Mouse (Mus musculus) brown adipose tissue, adult 24 weeks (tissue): ENCODE data around the gene Comt. TPM values are rescaled to one million over a fixed set of nuclear protein-coding genes. Genes with fewer than 3 reads are reported as not detected.
A peak's percentile ranks its signal among the peaks of the same experiment; 100 is the strongest.

Experiments used
- H3K27ac ChIP-seq: fragments of 200-500 bp; replicated peaks from 2 replicates; pipeline ENCODE4 v1.5.1; 2012; ENCODE audit warnings: low read depth, mild to moderate bottlenecking, low read length
- H3K4me1 ChIP-seq: fragments of 200-500 bp; 2 replicates; pipeline ENCODE4 v1.6.1; 2012; ENCODE audit warnings: low read length, mixed read lengths; ENCODE audit not compliant: control insufficient read depth, insufficient read depth, insufficient read length
- H3K4me3 ChIP-seq: fragments of 200-500 bp; 2 replicates; pipeline ENCODE4 v1.5.1; 2012; ENCODE audit warnings: low read depth, mild to moderate bottlenecking, low read length, moderate library complexity; ENCODE audit not compliant: insufficient read depth
- polyA plus RNA-seq: library from polyadenylated mRNA; stranded (reverse); fragments of >200 nt; gene quantifications from 2 replicates; pipeline ENCODE4 v1.2.4, GENCODE M21; 2012; ENCODE audit not compliant: missing spikeins, insufficient read depth, insufficient read length

The Comt gene
- polyA plus RNA-seq, 1 experiment, result 452 TPM

- peak overlapping the region; percentile 52 for H3K27ac ChIP-seq
- H3K4me3 ChIP-seq, result peak overlapping the region; percentile 35
- H3K4me1 ChIP-seq, result peaks cover 16% of the 10 kb centered on the region
Observed at GRCm38 (mm10) chr16:18424364-18425045, 2.1 kb downstream of the Comt start.

- Histone ChIP-seq H3K4me3 (no peak overlapping the region), H3K27ac (peak overlapping the region; percentile 55; the same call in 1 of the 2 replicates), H3K4me1 (peaks cover 18% of the 10 kb centered on the region)
Observed at GRCm38 (mm10) chr16:18423915-18424265, 2.8 kb downstream of the Comt start.

GRCm38 (mm10) chr16:18423203-18423914 lies 3.3 kb downstream of the Comt start:
- H3K4me1 ChIP-seq, result peaks cover 20% of the 10 kb centered on the region
- H3K27ac ChIP-seq, result peak overlapping the region; percentile 55
- no peak overlapping the region for H3K4me3 ChIP-seq

- Histone ChIP-seq H3K27ac (no peak overlapping the region; the same call in 1 of the 2 replicates), H3K4me3 (no peak overlapping the region), H3K4me1 (peaks cover 24% of the 10 kb centered on the region)
Observed at GRCm38 (mm10) chr16:18420571-18420970, 6.1 kb downstream of the Comt start.

- H3K27ac ChIP-seq, result no peak overlapping the region
- H3K4me3 ChIP-seq, result no peak overlapping the region
- H3K4me1 ChIP-seq, result peaks cover 25% of the 10 kb centered on the region
Observed at GRCm38 (mm10) chr16:18419603-18420026, 7.0 kb downstream of the Comt start.

GRCm38 (mm10) chr16:18418756-18419602 lies 7.7 kb downstream of the Comt start:
- Histone ChIP-seq H3K4me3 (no peak overlapping the region), H3K4me1 (peaks cover 23% of the 10 kb centered on the region), H3K27ac (0 out of 2 replicates have a peak overlapping the region, but pooled peaks have one; percentile 6)

- no peak overlapping the region for H3K27ac ChIP-seq
- no peak overlapping the region for H3K4me3 ChIP-seq
- peaks cover 29% of the 10 kb centered on the region for H3K4me1 ChIP-seq
Observed at GRCm38 (mm10) chr16:18417491-18417890, 9.2 kb downstream of the Comt start.

- H3K27ac ChIP-seq, result peak overlapping the region; percentile 77
- peaks cover 33% of the 10 kb centered on the region for H3K4me1 ChIP-seq
- no peak overlapping the region for H3K4me3 ChIP-seq
Observed at GRCm38 (mm10) chr16:18416837-18417236, 9.8 kb downstream of the Comt start.

GRCm38 (mm10) chr16:18416094-18416761 lies 10.4 kb downstream of the Comt start:
- Histone ChIP-seq H3K4me3 (no peak overlapping the region), H3K4me1 (peaks cover 38% of the 10 kb centered on the region), H3K27ac (peak overlapping the region; percentile 77)

- peak overlapping the region; percentile 70 for H3K27ac ChIP-seq
- no peak overlapping the region for H3K4me3 ChIP-seq
- peaks cover 32% of the 10 kb centered on the region for H3K4me1 ChIP-seq
Observed at GRCm38 (mm10) chr16:18413032-18413816, 13.4 kb downstream of the Comt start.

- Histone ChIP-seq H3K27ac (peak overlapping the region; percentile 70), H3K4me1 (peaks cover 32% of the 10 kb centered on the region), H3K4me3 (peak overlapping the region; percentile 1; the same call in 1 of the 2 replicates)
Observed at GRCm38 (mm10) chr16:18411802-18412476, 14.7 kb downstream of the Comt start.

- peak overlapping the region; percentile 1; the same call in 1 of the 2 replicates for H3K4me3 ChIP-seq
- peaks cover 27% of the 10 kb centered on the region for H3K4me1 ChIP-seq
- peak overlapping the region; percentile 52 for H3K27ac ChIP-seq
Observed at GRCm38 (mm10) chr16:18411026-18411649, 15.5 kb downstream of the Comt start.

- H3K27ac ChIP-seq, result 0 out of 2 replicates have a peak overlapping the region, but pooled peaks have one; percentile 10
- no peak overlapping the region for H3K4me3 ChIP-seq
- peaks cover 29% of the 10 kb centered on the region for H3K4me1 ChIP-seq
Observed at GRCm38 (mm10) chr16:18410418-18410817, 16.2 kb downstream of the Comt start.
